Mouse (Mus musculus) hindbrain, embryonic 15.5 days (tissue): ENCODE measurements around the gene Pithd1. TPM values are rescaled to one million over a fixed set of nuclear protein-coding genes. Genes with fewer than 3 reads are reported as not detected.
"Not testable (repeated sequence)": the region's sequence is repeated elsewhere in the genome, so short reads cannot be mapped to it uniquely, and the experiment has no call there.

Source experiments
- ATAC-seq: fragments of 200-750 bp; cut with Nextera tagmentation; 2 replicates; pipeline ENCODE4 v1.8.0; 2017; ENCODE audit warnings: low read depth, moderate number of reproducible peaks, moderate TSS enrichment; ENCODE audit not compliant: low FRiP score
- H3K27ac ChIP-seq: fragments of 300-500 bp; sonication (generic); replicated peaks from 2 replicates; pipeline ENCODE4 v1.5.1; 2015; ENCODE audit warnings: mild to moderate bottlenecking, inconsistent platforms
- H3K27me3 ChIP-seq: fragments of 300-500 bp; sonication (generic); 2 replicates; pipeline ENCODE4 v1.6.1; 2015; ENCODE audit warnings: control low read depth, inconsistent platforms
- H3K36me3 ChIP-seq: fragments of 300-500 bp; sonication (generic); 2 replicates; pipeline ENCODE4 v1.6.1; 2015; ENCODE audit warnings: control low read depth, inconsistent platforms
- H3K4me1 ChIP-seq: fragments of 300-500 bp; sonication (generic); replicated peaks from 2 replicates; pipeline ENCODE4 v1.6.1; 2015; ENCODE audit warnings: control low read depth, inconsistent platforms
- H3K4me2 ChIP-seq: fragments of 300-500 bp; sonication (generic); 2 replicates; pipeline ENCODE4 v1.6.1; 2015; ENCODE audit warnings: moderate library complexity, mild to moderate bottlenecking, inconsistent platforms
- H3K4me3 ChIP-seq: fragments of 300-500 bp; sonication (generic); 2 replicates; pipeline ENCODE4 v1.5.1; 2015; ENCODE audit warnings: mild to moderate bottlenecking, inconsistent platforms
- H3K9ac ChIP-seq: fragments of 300-500 bp; sonication (generic); 2 replicates; pipeline ENCODE4 v1.6.1; 2015; ENCODE audit warnings: inconsistent platforms
- H3K9me3 ChIP-seq: fragments of 300-500 bp; sonication (generic); 2 replicates; pipeline ENCODE4 v1.6.1; 2016; ENCODE audit warnings: control low read depth, inconsistent platforms
- WGBS: fragments of 180-500 bp; shearing (Covaris S2); methylation state at CpG from one replicate; pipeline ENCODE4 v1.1.7; 2015; 5-methylcytosine and 5-hydroxymethylcytosine counted together
- polyA plus RNA-seq: library from polyadenylated mRNA; unstranded; fragments of >200 nt; fragmentation: Nextera tagmentation; extraction: Ambion mirVana; gene quantifications from 2 replicates; pipeline ENCODE4 v1.2.1, GENCODE M21; 2015

Pithd1 gene
- polyA plus RNA-seq, 1 experiment from 2014 or later = 63.6 TPM

GRCm38 (mm10) chr4:135954241-135954640, 32.8 kb downstream of the Pithd1 start:
- Histone ChIP-seq H3K4me2 (no peak overlapping the region), H3K9ac (no peak overlapping the region), H3K4me3 (no peak overlapping the region), H3K9me3 (no peaks in the 10 kb centered on the region), H3K27me3 (no peaks in the 10 kb centered on the region), H3K27ac (no peak overlapping the region), H3K36me3 (peaks cover 37% of the 10 kb centered on the region), H3K4me1 (no peaks in the 10 kb centered on the region; the same call in 1 of the 2 replicates)
- no peak for ATAC-seq
- WGBS = 13% methylated on average over 2 of the region's 2 CpGs

- peaks cover 31% of the 10 kb centered on the region for H3K36me3 ChIP-seq
- no peaks in the 10 kb centered on the region for H3K9me3 ChIP-seq
- H3K27me3 ChIP-seq = no peaks in the 10 kb centered on the region
- H3K4me3 ChIP-seq = no peak overlapping the region
- no peak for ATAC-seq
- no peak overlapping the region for H3K4me2 ChIP-seq
- WGBS = 95% methylated on average over 3 of the region's 3 CpGs
- no peak overlapping the region for H3K9ac ChIP-seq
- no peak overlapping the region for H3K27ac ChIP-seq
- peaks cover 6% of the 10 kb centered on the region for H3K4me1 ChIP-seq
These were observed 33.9 kb downstream of the Pithd1 start for GRCm38 (mm10) chr4:135953179-135953578.

- no peaks in the 10 kb centered on the region for H3K9me3 ChIP-seq
- H3K36me3 ChIP-seq = peaks cover 27% of the 10 kb centered on the region
- no peak overlapping the region for H3K4me2 ChIP-seq
- H3K27me3 ChIP-seq = no peaks in the 10 kb centered on the region
- WGBS = 91% methylated on average over 3 of the region's 3 CpGs
- no peak for ATAC-seq
- H3K4me1 ChIP-seq = peaks cover 20% of the 10 kb centered on the region
- H3K4me3 ChIP-seq = no peak overlapping the region
- H3K27ac ChIP-seq = no peak overlapping the region
- H3K9ac ChIP-seq = no peak overlapping the region
These were observed 35.6 kb downstream of the Pithd1 start for GRCm38 (mm10) chr4:135951505-135951904.

GRCm38 (mm10) chr4:135950365-135950764, 36.7 kb downstream of the Pithd1 start:
- no peak overlapping the region for H3K27ac ChIP-seq
- H3K4me3 ChIP-seq = no peak overlapping the region
- peaks cover 21% of the 10 kb centered on the region for H3K36me3 ChIP-seq
- no peak overlapping the region for H3K4me2 ChIP-seq
- 91% methylated on average over 6 of the region's 6 CpGs for WGBS
- peaks cover 24% of the 10 kb centered on the region for H3K4me1 ChIP-seq
- no peak for ATAC-seq
- H3K9me3 ChIP-seq = no peaks in the 10 kb centered on the region
- no peak overlapping the region for H3K9ac ChIP-seq
- no peaks in the 10 kb centered on the region for H3K27me3 ChIP-seq

- Histone ChIP-seq H3K27me3 (no peaks in the 10 kb centered on the region), H3K27ac (no peak overlapping the region), H3K36me3 (peaks cover 18% of the 10 kb centered on the region), H3K9me3 (no peaks in the 10 kb centered on the region), H3K4me1 (peaks cover 24% of the 10 kb centered on the region), H3K9ac (no peak overlapping the region), H3K4me2 (no peak overlapping the region), H3K4me3 (no peak overlapping the region)
- ATAC-seq = no peak
- 58% methylated on average over 6 of the region's 6 CpGs for WGBS
These were observed 37.2 kb downstream of the Pithd1 start for GRCm38 (mm10) chr4:135949911-135950310.

- Histone ChIP-seq H3K36me3 (peaks cover 16% of the 10 kb centered on the region), H3K4me1 (peaks cover 24% of the 10 kb centered on the region), H3K9ac (no peak overlapping the region), H3K27ac (no peak overlapping the region), H3K4me3 (no peak overlapping the region), H3K27me3 (no peaks in the 10 kb centered on the region), H3K9me3 (no peaks in the 10 kb centered on the region), H3K4me2 (no peak overlapping the region)
- WGBS = 84% methylated on average over 10 of the region's 10 CpGs
- ATAC-seq = no peak
These were observed 37.6 kb downstream of the Pithd1 start for GRCm38 (mm10) chr4:135949475-135949874.

- Histone ChIP-seq H3K9me3 (no peaks in the 10 kb centered on the region), H3K4me1 (peaks cover 24% of the 10 kb centered on the region), H3K9ac (no peak overlapping the region), H3K4me2 (0 out of 2 replicates have a peak overlapping the region, but pooled peaks have one; percentile 84), H3K4me3 (no peak overlapping the region), H3K27ac (no peak overlapping the region), H3K36me3 (peaks cover 16% of the 10 kb centered on the region), H3K27me3 (no peaks in the 10 kb centered on the region)
- WGBS = 95% methylated on average over 8 of the region's 8 CpGs
- no peak for ATAC-seq
These were observed 38.9 kb downstream of the Pithd1 start for GRCm38 (mm10) chr4:135948142-135948541.

- Histone ChIP-seq H3K27me3 (no peaks in the 10 kb centered on the region), H3K4me2 (peak overlapping the region; percentile 84), H3K4me1 (peaks cover 24% of the 10 kb centered on the region), H3K27ac (peak overlapping the region; percentile 81), H3K9ac (peak overlapping the region; percentile 87), H3K9me3 (no peaks in the 10 kb centered on the region), H3K36me3 (peaks cover 10% of the 10 kb centered on the region), H3K4me3 (peak overlapping the region; percentile 88)
- WGBS = under 1% methylated on average over 28 of the region's 28 CpGs
- no peak for ATAC-seq
These were observed 40.3 kb downstream of the Pithd1 start for GRCm38 (mm10) chr4:135946659-135947301.

GRCm38 (mm10) chr4:135946278-135946658, 40.8 kb downstream of the Pithd1 start, which contains the start of gene Hmgcl:
Hmgcl (plus strand) TSS chr4:135946448.
- H3K4me1 ChIP-seq = peaks cover 24% of the 10 kb centered on the region
- no peaks in the 10 kb centered on the region for H3K9me3 ChIP-seq
- H3K36me3 ChIP-seq = peaks cover 4% of the 10 kb centered on the region
- H3K9ac ChIP-seq = peak within 1 kb of the TSS; percentile 87
- H3K27ac ChIP-seq = peak within 1 kb of the TSS; percentile 81
- ATAC-seq = peak; percentile 93
- H3K27me3 ChIP-seq = no peaks in the 10 kb centered on the region
- peak within 1 kb of the TSS; percentile 88 for H3K4me3 ChIP-seq
- 0% methylated on average over 23 of the region's 23 CpGs for WGBS
- H3K4me2 ChIP-seq = peak within 1 kb of the TSS; percentile 84

- Histone ChIP-seq H3K27me3 (no peaks in the 10 kb centered on the region), H3K4me1 (peaks cover 24% of the 10 kb centered on the region), H3K36me3 (peaks cover 5% of the 10 kb centered on the region; the same call in 1 of the 2 replicates), H3K9me3 (no peaks in the 10 kb centered on the region), H3K4me2 (peak overlapping the region; percentile 84), H3K27ac (peak overlapping the region; percentile 81), H3K9ac (peak overlapping the region; percentile 87), H3K4me3 (peak overlapping the region; percentile 88)
- peak; percentile 24; the same call in 1 of the 2 replicates for ATAC-seq
- 78% methylated on average over 10 of the region's 10 CpGs for WGBS
These were observed 41.4 kb downstream of the Pithd1 start for GRCm38 (mm10) chr4:135945706-135946105.

GRCm38 (mm10) chr4:135943389-135943788, 43.7 kb downstream of the Pithd1 start:
- no peaks in the 10 kb centered on the region for H3K27me3 ChIP-seq
- H3K4me1 ChIP-seq = peaks cover 19% of the 10 kb centered on the region
- WGBS = 62% methylated on average over 4 of the region's 4 CpGs
- no peaks in the 10 kb centered on the region for H3K9me3 ChIP-seq
- no peak overlapping the region for H3K27ac ChIP-seq
- H3K4me3 ChIP-seq = no peak overlapping the region
- H3K36me3 ChIP-seq = peaks cover 18% of the 10 kb centered on the region
- ATAC-seq = no peak
- no peak overlapping the region for H3K4me2 ChIP-seq
- H3K9ac ChIP-seq = no peak overlapping the region

GRCm38 (mm10) chr4:135942193-135942592, 44.9 kb downstream of the Pithd1 start:
- 92% methylated on average over 6 of the region's 6 CpGs for WGBS
- ATAC-seq = no peak
- Histone ChIP-seq H3K36me3 (peaks cover 18% of the 10 kb centered on the region), H3K27me3 (no peaks in the 10 kb centered on the region), H3K4me3 (no peak overlapping the region), H3K4me1 (peaks cover 7% of the 10 kb centered on the region), H3K9me3 (no peaks in the 10 kb centered on the region), H3K4me2 (no peak overlapping the region), H3K27ac (no peak overlapping the region), H3K9ac (no peak overlapping the region)

- 81% methylated on average over 8 of the region's 8 CpGs for WGBS
- H3K4me1 ChIP-seq, H3K9ac ChIP-seq, H3K4me2 ChIP-seq, H3K27ac ChIP-seq, H3K4me3 ChIP-seq, H3K9me3 ChIP-seq, ATAC-seq, H3K27me3 ChIP-seq: not testable (repeated sequence)
- H3K36me3 ChIP-seq = peaks cover 18% of the 10 kb centered on the region
These were observed 46.0 kb downstream of the Pithd1 start for GRCm38 (mm10) chr4:135941026-135941425.
